Mouse (Mus musculus): Measurements from ENCODE around the gene Npdc1. TPM values are rescaled to one million over a fixed set of nuclear protein-coding genes. Genes with fewer than 3 reads are reported as not detected.

The Npdc1 gene
- total RNA-seq, 2 experiments from 2014 or later = 331 to 339 TPM

DNA sequence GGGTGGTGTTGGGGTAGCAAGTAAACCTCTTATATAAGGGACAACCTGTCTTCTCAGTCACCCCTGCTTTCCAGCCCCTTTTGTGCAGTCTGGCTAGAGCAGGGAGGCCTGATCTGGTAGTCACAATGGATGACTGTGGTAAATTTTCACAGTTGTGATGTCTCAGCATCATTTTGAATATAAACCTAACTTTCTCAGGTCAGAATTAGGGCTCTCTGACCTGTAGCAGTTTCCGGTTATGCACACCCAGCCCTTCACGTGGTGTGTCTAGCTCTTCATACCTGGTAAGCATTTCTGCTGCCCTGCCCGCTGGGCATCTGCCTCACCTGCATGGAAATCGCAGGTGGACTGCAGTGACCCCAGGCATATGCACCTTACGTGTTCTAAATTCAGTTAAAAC is 28.1 kb downstream of the Npdc1 start:
- intact Hi-C loops (cut with DNase I) = loop anchor here (10.0 kb wide), 1 partner anchor 58 kb away; no protein-coding TSS in a partner anchor

DNA sequence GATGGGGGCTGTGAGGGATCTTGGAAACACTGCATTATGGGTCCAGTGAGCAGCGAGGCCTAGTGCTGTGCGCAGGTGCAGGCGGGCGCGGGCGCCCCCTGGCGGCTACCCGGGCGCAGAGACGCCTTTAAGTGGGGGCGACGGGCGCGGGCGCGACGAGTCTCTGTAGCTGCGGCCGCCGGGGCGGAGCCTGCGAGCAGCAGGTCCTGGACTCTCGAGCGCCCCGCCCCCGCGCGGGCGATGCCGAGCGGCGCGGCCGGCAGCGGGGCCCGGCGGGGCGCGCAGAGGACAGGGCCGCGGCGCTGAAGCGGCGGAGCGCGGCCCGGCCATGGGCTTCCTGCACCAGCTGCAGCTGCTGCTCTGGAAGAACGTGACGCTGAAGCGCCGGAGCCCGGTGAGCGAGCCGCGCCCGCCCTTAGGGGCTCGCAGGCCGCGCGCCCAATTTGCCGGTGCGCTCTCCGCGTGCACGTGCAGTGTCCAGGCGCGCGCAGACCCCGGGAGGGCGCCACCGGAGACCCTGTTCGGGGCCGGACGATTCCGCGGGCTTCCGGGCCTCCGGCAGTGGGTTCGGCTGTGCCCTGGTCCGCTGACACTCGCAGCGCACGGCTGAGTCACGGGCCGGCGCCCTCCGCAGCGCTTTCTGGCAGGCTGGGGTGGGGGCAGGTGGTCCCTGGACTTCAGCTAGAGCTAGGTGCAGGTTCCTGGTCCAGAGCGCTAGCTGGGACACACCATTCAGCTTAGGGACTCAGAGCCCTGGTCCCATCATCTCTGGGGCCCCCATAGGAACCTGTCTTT is 29.5 kb downstream of the Npdc1 start, which contains the start of gene Abca2:
Abca2 (plus strand) TSS at position 262 of the 795 bp plus-strand sequence.
- intact Hi-C loops (cut with DNase I) = loop anchor here (1.0 to 10.0 kb wide), 4 partner anchors 25 to 72 kb away; partner anchors contain the start of genes C8g, Fbxw5 and Paxx
- DNase-seq (ENCODE audit: low spot score in 2 of 2) = peak; percentile 98

More for the DNA sequence above, 28.1 kb downstream of the Npdc1 start:
- no peak for DNase-seq (ENCODE audit: low spot score in 2 of 2)

DNA sequence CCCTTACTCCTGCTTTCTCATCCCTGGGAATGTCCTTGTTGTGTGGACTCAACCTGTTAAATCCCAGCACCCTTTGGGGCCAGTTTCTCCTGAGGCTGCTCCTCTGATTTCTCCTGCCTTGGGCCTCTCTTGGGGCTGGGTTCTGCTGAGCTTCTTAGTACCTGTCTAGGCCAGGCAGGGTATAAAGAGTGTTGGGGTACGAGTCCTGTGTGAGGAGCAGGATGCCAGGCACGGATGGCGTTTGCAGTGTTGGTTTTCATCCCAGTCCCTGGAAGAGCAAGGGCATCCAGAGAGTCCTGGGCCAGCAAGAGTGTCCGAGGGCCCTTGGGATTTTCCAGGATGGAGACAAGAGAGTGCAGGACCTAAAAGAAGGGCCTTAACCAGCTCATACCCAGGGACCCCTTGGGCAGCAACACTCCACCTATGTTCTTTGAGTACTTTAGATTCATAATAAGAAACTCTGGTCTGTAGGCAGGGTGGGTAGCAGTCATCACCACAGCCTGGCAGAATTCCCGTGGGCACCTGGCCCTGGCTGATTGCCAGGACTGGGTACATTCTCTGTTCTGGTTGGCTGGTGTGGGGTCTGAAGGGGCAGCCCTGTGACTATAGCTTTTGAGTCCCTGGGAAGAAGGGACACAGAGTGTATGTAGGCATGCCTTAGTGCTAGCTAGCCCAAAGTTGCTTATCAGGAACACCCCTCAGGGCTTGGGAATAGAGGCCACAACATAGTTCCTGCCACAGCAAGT is 30.5 kb downstream of the Npdc1 start:
- intact Hi-C loops (cut with DNase I) = loop anchor here (2.0 to 10.0 kb wide), 3 partner anchors 31 to 71 kb away; partner anchors contain the start of genes C8g, Fbxw5 and Paxx
- DNase-seq (ENCODE audit: low spot score in 2 of 2) = no peak

DNA sequence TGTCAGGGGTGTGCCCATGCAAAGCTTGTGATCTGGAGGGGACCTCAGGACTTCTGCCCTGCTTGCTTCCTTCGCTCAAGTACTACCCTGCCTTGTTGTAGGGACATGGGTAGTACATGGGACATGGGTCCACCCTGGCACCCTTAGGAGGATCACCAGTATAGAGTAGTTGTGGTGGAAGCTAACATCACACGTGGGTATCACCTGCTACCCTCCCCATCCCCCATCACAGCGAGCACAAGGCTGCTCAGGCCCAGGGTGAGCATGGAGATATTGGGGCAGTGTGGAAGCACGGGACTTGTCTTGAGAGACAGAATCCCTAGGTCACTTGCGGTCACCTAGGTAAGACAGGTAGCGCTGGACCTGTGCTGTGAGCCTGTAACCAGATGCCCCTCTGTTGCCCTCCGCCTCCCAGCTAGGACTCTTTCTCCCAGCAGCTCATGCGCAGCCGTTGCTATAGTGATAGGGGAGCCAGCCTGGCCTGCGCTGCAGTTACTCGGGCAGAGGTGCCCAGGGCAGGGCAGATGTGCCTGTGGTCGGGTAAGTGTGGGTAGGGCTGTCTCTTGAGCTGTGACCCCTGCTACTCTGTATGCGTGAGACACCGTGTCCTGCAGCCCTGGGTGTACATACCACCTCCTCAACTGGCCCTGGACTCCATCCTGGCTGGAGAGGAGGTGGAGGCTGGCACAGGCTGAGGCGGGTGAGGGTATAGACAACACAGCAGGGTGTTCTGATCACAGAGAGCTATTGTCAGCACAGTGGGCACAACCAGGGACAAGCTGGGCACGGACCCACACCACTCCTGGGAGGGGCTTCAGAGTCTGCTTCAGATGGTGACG is 31.5 kb downstream of the Npdc1 start:
- intact Hi-C loops (cut with DNase I) = no loop called here
- peak; percentile 35 to 42 for DNase-seq (ENCODE audit: low spot score in 2 of 2)

DNA sequence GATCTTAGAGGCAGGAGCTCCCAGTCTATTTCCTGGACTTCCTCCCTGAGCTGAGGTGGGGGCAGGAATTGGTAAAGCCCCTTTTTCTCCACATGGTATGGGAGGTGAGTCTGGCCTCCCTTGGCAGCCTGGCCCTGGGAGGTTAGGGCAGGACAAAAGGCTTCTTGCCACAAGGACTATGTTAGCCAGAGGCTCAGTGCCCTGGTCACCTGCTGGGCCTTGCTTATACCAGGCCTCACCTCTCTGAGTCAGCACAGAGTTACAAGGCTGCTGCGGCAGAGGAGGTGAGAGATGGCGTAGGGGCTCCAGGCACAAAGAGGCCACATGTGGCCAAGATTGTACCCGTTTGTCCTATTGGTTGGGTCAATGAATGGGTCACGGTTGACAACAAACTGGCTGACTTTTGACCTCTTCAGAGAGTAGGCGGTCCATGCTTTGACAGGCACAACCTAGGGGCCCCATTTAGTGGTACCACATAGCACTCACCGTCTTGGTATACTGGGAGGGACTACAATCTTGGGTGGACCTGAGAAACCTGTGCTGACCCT is 32.2 kb downstream of the Npdc1 start:
- DNase-seq (ENCODE audit: low spot score in 2 of 2) = no peak
- intact Hi-C loops (cut with DNase I) = no loop called here

DNA sequence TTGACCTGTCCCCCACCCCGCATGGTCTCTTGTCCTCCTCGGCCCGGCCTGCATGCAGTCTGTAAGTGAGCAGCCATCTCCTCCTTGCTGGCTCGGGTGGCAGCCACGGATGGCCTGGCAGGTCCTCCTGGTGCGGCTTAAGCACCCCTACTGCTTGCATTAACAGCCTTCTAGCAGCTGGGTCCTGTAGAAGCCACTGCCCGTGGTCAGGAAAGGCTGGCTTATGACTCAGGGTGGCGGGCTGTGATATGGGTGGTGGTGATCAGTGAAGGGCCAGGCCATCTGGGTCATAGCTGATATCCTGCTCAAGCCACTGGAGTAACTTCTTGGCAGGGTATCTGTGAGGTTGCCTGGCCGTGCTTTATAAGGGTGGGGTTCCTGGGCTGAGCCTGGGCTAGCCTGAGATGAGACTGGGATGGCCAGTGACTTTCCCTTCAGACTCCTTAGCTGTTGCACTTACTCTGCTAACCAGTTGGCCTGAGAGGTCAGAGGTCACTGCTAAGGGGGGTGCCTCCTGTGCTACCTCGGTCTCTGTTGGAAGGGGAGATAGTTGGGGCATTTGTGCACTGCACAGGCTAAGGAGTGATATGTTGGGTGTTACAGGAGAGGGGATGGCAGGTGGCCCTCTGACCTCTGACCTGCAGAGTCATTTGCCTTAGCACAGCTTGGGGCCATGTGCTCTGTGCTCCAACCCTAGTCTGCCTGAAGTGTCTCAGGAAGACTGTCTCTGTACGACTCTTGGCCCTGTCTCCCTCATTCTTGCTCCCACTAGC is 33.4 kb downstream of the Npdc1 start:
- DNase-seq (ENCODE audit: low spot score in 2 of 2) = no peak

DNA sequence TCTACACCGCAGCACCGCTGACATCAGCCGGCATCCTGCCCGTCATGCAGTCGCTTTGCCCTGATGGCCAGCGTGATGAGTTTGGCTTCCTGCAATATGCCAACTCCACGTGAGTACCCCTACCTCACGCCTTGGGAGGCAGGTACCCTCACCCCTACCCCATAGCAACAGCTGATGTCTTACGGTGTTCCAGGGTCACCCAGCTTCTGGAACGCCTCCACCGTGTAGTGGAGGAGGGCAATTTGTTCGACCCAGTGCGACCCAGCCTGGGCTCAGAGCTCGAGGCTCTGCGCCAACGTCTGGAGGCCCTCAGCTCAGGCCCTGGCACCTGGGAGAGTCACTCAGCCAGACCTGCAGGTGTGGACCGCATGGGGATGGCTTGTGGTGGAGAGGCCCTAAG is 34.0 kb downstream of the Npdc1 start:
- intact Hi-C loops (cut with DNase I) = no loop called here
- DNase-seq (ENCODE audit: low spot score in 2 of 2) = no peak

More for the DNA sequence above, 33.4 kb downstream of the Npdc1 start:
- intact Hi-C loops (cut with DNase I) = no loop called here

DNA sequence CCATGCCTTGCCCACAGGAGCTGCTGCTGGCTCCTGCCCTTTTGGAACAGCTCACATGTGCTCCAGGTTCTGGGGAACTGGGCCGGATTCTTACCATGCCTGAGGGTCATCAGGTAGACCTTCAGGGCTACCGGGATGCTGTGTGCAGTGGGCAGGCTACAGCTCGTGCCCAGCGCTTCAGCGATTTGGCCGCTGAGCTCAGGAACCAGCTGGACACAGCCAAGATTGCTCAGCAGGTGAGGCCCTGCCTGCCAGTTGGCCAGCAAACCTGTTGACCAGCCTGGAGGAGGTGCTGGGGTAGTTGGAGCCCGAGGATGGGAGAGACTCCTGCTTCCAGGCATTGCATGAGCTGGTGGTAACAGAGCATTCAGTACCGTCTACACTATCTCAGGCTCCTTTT is 35.1 kb downstream of the Npdc1 start:
- intact Hi-C loops (cut with DNase I) = no loop called here
- DNase-seq (ENCODE audit: low spot score in 2 of 2) = no peak

DNA sequence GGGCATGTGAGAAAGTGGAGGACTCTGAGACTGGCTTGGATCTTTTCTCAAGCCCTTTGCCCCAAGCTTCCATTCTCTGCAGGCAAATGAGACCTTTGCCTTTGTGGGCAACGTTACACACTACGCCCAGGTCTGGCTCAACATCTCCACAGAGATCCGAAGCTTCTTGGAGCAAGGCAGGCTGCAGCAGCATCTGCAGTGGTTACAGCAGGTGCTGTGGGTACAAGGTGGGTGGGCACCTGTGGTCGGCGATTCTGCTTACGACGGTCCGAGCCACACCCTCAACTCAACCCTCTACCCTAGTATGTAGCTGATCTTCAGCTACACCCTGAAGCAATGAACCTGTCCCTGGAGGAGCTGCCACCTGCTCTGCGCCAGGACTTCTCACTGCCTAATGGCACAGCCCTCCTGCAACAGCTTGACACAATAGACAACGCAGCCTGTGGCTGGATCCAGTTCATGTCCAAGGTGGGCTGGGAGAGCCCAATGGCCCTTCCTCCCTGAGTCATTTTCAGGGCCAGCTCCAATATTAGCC is 37.2 kb downstream of the Npdc1 start:
- no peak for DNase-seq (ENCODE audit: low spot score in 2 of 2)

DNA sequence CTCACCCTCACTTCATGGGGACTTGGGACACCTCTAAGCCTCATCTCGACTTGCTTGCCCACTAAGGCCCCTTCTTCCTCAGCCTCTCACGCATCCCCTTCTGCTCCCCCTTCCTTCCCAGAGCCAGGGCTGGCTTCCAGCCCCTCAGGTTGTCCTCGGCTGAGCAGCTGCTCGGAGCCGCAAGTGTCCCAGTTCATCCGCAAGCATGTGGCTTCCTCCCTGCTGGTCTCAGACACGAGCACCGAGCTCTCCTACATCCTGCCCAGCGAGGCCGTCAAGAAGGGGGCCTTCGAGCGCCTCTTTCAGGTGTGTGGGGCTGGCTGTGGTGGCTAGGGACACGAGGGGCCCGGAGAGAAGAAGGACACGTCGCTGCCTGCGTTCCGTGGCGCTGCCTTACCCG is 41.9 kb downstream of the Npdc1 start:
- intact Hi-C loops (cut with DNase I) = no loop called here
- no peak for DNase-seq (ENCODE audit: low spot score in 2 of 2)

More for the DNA sequence above, 37.2 kb downstream of the Npdc1 start:
- intact Hi-C loops (cut with DNase I) = no loop called here

DNA sequence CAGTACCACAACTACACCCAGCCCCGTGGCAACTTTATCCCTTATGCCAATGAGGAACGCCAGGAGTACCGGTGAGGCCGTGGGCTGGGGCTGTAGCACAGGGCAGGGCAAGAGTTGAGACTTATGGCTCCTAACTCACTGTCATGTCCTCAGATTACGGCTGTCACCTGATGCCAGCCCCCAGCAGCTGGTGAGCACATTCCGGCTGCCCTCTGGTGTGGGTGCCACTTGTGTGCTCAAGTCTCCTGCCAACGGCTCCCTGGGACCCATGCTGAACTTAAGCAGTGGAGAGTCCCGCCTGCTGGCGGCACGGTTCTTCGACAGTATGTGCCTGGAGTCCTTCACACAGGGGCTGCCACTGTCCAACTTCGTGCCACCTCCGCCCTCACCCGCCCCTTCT is 43.5 kb downstream of the Npdc1 start:
- intact Hi-C loops (cut with DNase I) = no loop called here
- DNase-seq (ENCODE audit: low spot score in 2 of 2) = no peak

DNA sequence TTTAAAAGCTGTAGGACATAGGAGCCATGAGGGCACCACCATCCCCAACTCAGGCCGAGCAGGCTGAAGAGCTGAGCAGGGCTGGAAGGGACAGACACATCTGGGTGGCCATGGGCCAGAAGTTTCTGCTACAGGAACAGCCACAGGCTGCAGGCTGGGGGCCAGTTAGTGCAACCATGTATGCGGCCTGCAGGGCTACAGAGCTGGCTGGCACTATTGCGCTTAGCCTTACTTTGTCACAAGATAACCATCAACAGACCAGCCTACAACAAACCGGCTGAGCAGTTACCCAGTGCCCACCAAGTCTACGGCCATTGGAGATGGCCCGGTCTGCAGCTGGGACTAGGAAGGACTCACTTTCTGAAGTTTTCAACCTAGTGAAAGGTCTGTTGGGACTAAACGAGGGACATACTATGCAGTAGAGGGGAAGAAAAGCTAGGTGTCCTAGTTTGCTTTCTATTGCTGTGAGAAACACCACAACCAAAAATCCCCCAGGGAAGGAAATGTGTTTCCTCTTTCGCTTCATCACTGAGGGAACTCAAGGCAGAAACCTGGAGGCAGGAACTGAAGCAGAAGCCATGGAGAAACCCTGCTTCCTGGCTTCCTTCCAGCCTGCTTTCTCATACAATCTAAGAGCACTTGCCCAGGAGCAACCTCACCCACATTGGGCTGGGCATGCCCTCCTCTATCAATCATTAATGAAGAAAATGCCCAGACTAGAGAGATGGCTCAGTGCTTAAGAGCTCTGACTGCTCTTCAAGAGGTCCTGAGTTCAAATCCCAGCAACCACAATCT is 51.9 kb downstream of the Npdc1 start:
- intact Hi-C loops (cut with DNase I) = no loop called here
- no peak for DNase-seq (ENCODE audit: low spot score in 2 of 2)

DNA sequence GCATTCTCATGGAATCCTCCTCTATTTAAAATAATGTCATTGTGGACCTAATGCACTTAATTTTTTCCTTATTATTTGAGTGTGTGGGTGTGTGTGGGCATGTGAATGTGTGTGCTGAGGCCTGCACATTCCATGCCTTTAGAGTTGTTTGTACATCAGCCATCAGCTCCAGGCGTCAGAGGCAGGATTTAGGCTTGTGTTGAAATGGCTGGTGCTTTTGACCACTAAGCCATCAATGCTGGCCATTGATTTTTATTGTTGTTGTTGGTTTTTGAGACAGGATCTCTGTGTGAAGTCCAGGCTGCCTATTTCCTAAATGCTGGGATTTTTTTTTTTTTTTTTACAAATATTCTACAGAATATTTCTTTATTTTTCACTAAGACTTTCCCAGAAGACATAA is 53.8 kb downstream of the Npdc1 start:
- intact Hi-C loops (cut with DNase I) = no loop called here
- DNase-seq (ENCODE audit: low spot score in 2 of 2) = no peak

DNA sequence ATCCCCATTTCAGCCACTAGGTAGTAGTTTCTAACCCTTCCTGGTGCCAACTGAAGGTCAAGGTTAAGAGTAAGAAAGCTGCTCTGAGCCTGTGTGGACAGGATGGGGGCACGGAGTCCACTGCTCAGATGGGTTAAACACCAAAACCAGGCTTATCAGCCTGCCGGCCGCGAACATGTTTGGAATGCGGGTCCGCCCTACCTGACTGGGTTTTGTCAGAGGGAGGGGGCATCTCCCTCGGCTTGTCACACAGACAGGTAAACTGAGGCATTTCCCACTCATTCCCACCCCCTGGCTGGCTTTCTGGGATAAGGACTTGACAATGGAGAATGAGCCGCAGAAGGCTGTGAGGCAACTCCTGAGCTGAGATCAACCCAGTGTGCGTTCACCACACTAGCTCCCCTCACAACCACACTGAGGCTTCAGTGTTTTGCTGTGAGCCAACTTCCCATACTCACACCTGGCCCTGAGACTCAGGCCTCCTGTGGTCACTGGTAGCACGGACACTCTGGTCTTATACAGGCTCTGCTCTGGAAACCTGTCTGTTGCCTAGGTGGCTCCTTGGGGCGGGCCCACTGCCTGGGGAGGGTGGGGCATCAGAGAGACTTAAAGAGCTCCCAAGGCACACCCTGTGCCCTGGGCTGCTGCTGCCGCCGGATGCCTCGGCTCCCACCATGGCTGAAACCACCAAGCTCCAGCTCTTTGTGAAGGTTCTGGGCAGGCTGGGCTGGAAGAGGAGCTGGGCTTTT is 57.2 kb downstream of the Npdc1 start, which contains the start of gene Clic3:
Clic3 (plus strand) TSS at position 634 of the 749 bp plus-strand sequence.
- DNase-seq (ENCODE audit: low spot score in 2 of 2) = no peak
- intact Hi-C loops (cut with DNase I) = no loop called here

DNA sequence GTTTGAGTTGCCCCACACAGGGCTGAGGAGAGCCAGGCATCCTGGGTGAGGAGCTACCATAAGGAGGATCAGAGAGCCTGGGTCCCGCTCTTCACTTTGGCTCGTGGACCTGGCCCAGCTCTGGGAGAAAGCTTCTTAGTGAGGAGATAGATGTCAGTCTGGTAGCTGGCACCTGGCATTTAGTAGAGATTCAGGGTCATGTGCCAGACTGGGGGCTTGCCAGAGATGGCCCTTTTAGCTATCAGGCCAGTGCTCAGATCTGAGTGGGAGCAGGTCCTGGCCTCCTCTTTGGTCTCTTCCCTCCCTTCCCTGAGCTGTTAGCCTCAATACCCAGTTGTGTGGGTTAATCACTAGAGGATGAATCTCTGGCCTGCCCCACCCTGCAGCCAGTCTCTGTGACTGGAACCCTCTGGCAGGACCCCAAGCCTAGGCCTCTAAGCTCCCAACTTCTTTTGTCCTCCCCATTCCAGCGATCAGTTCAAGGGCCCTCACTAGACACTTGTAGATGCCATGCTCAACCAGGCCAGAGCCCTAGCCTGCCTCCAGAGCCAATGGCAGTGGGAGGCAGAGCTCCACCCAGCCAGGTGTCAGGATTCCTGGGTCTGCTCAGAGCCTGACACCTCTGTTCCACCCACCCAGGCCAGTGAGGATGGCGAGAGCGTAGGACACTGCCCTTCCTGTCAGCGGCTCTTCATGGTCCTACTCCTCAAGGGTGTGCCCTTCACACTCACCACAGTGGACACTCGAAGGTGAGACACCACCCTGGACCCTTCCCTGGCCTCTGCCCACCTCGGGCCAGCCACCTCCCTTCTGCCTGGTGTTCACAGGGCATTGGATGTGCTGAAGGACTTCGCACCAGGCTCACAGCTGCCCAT is 58.1 kb downstream of the Npdc1 start:
- intact Hi-C loops (cut with DNase I) = no loop called here
- no peak for DNase-seq (ENCODE audit: low spot score in 2 of 2)

DNA sequence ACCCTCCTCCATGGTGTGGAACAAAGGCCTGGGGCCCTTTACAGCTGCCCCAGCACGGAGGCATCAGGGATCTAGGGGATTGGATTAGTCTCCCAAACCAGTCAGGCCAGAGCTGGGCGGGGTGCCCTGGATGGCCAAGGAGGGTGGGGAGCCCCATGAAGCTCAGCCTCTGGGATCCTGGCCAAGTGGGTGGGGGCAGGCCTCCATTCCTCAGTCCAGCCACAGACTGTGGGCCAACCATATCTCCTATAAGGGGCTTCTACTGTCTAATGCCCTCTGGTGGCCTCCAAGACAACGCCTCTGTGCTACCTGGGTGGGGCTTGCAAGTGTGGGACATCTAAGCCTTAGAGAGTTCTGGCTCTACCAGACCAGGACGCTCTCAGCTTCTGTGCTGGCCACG is 59.8 kb downstream of the Npdc1 start:
- intact Hi-C loops (cut with DNase I) = no loop called here
- no peak for DNase-seq (ENCODE audit: low spot score in 2 of 2)
